Mouse (Mus musculus) testis, adult 2 months (tissue): ENCODE measurements around the gene Dusp3.

Experiments used
- CTCF ChIP-seq: fragments of 200-500 bp; IDR thresholded peaks from 2 replicates; pipeline ENCODE4 v1.5.1; 2012; ENCODE audit warnings: low read depth, mild to moderate bottlenecking, inconsistent platforms, low read length, moderate library complexity; ENCODE audit not compliant: control insufficient read depth, insufficient read depth, insufficient replicate concordance
- POLR2A ChIP-seq: fragments of 200-500 bp; IDR thresholded peaks from 2 replicates; pipeline ENCODE4 v1.6.1; 2012; ENCODE audit warnings: low read depth, mild to moderate bottlenecking, inconsistent platforms, low read length, moderate library complexity; ENCODE audit not compliant: control insufficient read depth

DNA sequence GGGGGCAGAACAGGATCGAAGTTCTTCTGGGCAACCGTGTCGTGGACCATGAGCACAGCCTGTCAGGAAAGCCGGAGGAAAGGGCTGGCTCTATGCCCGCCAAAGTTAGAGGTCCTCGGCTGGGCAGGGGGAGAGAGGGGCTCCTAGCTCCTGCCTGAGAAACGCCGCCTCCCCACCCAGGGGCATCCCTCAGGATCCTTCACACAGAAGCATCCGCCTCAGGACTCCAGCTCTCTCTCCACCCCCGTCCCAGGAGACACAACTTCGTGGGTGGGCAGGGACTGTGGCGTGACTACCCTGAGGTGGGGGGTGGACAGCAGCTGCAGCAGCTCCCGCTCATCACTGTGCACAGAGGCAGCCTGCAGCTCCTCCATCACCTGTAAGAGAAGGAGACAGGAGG is 36.6 kb upstream of the Dusp3 start:
- TF ChIP-seq CTCF (no peak), POLR2A (no peak)
